Mouse (Mus musculus): ENCODE results near the gene Csf3. TPM values are rescaled to one million over a fixed set of nuclear protein-coding genes. Genes with fewer than 3 reads are reported as not detected.
"Not testable (repeated sequence)": the region's sequence is repeated elsewhere in the genome, so short reads cannot be mapped to it uniquely, and the experiment has no call there.

The Csf3 gene
- polyA plus RNA-seq, 1 experiment from 2014 or later, result not detected

DNA sequence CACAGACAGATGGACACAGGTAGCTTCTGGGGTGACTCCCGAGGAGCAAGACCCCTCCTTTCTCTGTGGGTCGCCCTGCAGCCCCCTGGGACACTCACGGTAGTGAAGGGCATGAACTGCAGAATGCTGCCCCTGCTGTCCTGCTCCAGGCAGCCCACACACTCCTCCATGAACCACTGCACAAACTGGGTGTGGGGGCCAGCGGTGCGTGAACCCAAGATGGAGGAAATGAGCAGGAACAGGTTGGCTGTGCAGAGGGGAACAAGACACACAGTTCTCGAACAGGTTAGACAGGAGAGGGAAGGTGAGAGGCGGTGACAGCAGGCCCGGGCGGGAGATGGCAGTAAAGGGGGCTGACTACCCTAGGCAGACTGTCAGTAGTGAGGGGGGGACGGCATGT lies 4.0 kb downstream of the Csf3 start:
- peaks cover 61% of the 10 kb centered on the region for H3K36me3 ChIP-seq (replicated peaks; ENCODE audit: control insufficient read depth, insufficient read depth)
- no peaks in the 10 kb centered on the region for H3K27me3 ChIP-seq (ENCODE audit: control insufficient read depth, insufficient read depth, low read length)
- no peak overlapping the region for H3K9ac ChIP-seq
- no peak overlapping the region for H3K27ac ChIP-seq
- H3K4me2 ChIP-seq (replicated peaks), result no peak overlapping the region
- WGBS, result 89% methylated on average over 10 of the region's 10 CpGs
- DNase-seq (ENCODE audit: low spot score), result no peak
- no peak for ATAC-seq (ENCODE audit: low FRiP score)
- H3K9me3 ChIP-seq (ENCODE audit: control insufficient read depth, low read length), result no peaks in the 10 kb centered on the region
- H3K4me1 ChIP-seq (replicated peaks; ENCODE audit: control insufficient read depth, insufficient read depth, low read length), result no peaks in the 10 kb centered on the region; the same call in 1 of the 2 replicates
- no peak overlapping the region for H3K4me3 ChIP-seq (replicated peaks; ENCODE audit: low read length)

DNA sequence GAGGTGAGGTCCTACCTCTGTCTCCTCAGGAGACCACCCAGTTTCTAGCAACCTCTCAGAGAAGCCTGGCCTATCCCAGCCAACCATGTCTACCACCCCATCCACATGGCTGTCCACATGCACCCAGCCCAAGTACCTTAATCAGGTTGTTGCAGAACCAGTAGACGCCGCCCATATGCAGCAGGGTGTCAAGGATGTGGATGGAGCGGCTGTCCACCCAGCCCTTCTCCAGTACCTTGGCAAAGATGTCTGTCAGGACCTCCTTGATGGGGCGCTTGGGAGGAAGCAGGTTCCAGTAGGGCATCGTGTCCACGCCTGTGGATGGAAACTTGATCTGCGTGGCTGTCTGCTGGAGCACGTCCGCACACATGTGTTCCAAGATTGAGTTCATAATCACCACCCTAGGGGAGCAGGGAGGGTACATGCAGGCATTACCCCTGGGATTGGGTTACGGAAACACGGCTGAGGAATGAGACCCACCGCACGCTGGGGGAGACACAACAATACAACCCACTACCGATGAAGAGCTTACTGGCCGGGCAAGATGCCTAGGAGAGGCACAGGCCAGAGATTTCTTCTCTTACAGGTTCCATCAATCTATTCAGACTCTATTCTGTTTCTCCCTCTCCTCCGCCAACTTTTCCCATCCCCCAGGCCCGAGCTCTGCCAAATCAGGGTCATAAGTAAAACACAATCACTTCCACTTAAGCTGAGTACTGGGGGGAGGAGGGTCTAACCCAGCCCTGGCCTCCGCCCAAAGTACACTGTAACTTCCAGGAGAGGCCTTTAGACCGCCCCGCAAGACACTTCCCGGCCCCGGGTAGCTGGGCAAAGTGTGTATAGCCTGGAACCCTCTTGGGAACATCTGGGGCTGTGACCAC lies 6.6 kb downstream of the Csf3 start:
- no peak overlapping the region for H3K9ac ChIP-seq
- no peak for DNase-seq (ENCODE audit: low spot score)
- no peak overlapping the region for H3K4me3 ChIP-seq (replicated peaks; ENCODE audit: low read length)
- H3K36me3 ChIP-seq (replicated peaks; ENCODE audit: control insufficient read depth, insufficient read depth), result peaks cover 84% of the 10 kb centered on the region
- no peaks in the 10 kb centered on the region for H3K4me1 ChIP-seq (replicated peaks; ENCODE audit: control insufficient read depth, insufficient read depth, low read length)
- 89% methylated on average over 22 of the region's 22 CpGs for WGBS
- peak; percentile 21; the same call in 1 of the 2 replicates for ATAC-seq (ENCODE audit: low FRiP score)
- no peak overlapping the region for H3K27ac ChIP-seq
- H3K9me3 ChIP-seq (ENCODE audit: control insufficient read depth, low read length), result no peaks in the 10 kb centered on the region
- no peaks in the 10 kb centered on the region for H3K27me3 ChIP-seq (ENCODE audit: control insufficient read depth, insufficient read depth, low read length)
- H3K4me2 ChIP-seq (replicated peaks), result no peak overlapping the region

DNA sequence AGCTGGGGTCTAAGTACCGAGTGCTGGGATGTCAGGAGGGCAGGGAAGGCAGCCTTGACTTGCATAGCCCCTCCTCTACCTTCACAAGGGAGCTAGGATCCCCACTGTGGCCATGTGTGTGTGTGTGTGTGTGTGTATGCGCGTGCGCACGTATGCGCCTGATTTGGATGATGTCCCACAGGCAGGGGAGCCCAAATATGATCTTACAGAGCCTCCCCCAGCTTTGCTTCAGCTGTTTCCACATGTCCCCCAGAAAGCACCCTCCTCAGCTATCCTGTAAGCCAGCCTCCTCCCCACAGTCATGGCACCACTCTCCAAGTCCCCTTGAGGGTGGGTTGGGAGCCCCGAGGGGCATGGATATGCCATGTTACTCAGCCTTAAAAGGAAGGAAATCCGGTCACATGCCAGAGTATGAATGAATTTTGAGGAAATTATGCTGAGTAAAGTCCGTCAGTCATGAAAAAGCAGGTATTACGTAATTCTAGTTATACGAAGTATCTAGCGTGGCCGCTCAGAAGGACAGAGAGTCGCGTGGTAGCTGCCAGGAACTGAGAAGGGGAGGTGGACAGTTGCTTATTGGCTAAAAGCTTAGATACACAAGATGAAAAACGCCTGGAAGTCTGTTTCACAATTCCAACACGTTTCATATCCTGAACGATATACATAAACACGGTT lies 7.4 kb downstream of the Csf3 start:
- Histone ChIP-seq H3K9ac (no peak overlapping the region), H3K36me3 (replicated peaks; ENCODE audit: control insufficient read depth, insufficient read depth) (peaks cover 92% of the 10 kb centered on the region), H3K4me1 (replicated peaks; ENCODE audit: control insufficient read depth, insufficient read depth, low read length) (no peaks in the 10 kb centered on the region), H3K4me3 (replicated peaks; ENCODE audit: low read length) (no peak overlapping the region), H3K9me3 (ENCODE audit: control insufficient read depth, low read length) (no peaks in the 10 kb centered on the region), H3K27ac (no peak overlapping the region), H3K4me2 (replicated peaks) (no peak overlapping the region), H3K27me3 (ENCODE audit: control insufficient read depth, insufficient read depth, low read length) (no peaks in the 10 kb centered on the region)
- ATAC-seq (ENCODE audit: low FRiP score) (no peak), DNase-seq (ENCODE audit: low spot score) (no peak)
- WGBS, result 90% methylated on average over 19 of the region's 19 CpGs

DNA sequence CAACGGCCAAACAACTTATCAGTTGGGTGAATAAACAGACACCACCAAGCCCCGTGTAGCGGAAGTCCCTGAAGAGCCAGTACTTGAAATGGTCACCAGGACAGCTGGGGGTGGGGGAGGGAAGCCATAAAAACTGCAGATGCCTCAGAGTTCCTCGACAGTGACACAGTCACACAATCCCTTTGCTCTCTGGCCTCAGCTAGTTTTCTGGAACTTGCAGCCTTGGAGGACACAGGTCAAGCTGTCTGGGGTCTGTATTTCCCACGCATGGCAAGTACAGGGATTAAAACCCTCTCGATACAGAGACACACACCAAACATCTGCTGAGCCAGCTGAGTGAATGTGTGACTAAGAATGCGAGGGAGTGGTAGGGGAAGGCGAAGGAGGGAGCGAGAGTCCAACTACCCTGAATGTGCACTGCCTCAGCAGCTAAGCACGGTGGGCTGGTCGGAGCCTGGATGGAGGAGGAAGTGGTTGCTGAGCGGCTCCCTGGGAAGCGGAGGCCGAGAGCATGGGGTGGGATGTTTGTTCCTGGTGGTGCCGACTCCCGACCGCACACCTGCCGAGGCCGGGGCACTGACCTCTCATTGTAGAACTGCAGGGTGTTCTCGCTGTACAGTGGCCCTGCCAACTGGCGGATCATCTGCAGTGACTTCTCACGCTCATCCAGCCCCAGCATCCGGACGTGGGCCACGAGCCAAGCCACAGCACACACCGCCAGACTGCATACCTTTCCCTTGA lies 8.1 kb downstream of the Csf3 start:
- H3K4me2 ChIP-seq (replicated peaks), result no peak overlapping the region
- no peak overlapping the region for H3K4me3 ChIP-seq (replicated peaks; ENCODE audit: low read length)
- H3K36me3 ChIP-seq (replicated peaks; ENCODE audit: control insufficient read depth, insufficient read depth), result peaks cover 95% of the 10 kb centered on the region
- no peak overlapping the region for H3K9ac ChIP-seq
- H3K27ac ChIP-seq, result no peak overlapping the region
- no peaks in the 10 kb centered on the region for H3K4me1 ChIP-seq (replicated peaks; ENCODE audit: control insufficient read depth, insufficient read depth, low read length)
- WGBS, result 87% methylated on average over 26 of the region's 26 CpGs
- H3K9me3 ChIP-seq (ENCODE audit: control insufficient read depth, low read length), result no peaks in the 10 kb centered on the region
- ATAC-seq (ENCODE audit: low FRiP score), result no peak
- no peak for DNase-seq (ENCODE audit: low spot score)
- H3K27me3 ChIP-seq (ENCODE audit: control insufficient read depth, insufficient read depth, low read length), result no peaks in the 10 kb centered on the region

DNA sequence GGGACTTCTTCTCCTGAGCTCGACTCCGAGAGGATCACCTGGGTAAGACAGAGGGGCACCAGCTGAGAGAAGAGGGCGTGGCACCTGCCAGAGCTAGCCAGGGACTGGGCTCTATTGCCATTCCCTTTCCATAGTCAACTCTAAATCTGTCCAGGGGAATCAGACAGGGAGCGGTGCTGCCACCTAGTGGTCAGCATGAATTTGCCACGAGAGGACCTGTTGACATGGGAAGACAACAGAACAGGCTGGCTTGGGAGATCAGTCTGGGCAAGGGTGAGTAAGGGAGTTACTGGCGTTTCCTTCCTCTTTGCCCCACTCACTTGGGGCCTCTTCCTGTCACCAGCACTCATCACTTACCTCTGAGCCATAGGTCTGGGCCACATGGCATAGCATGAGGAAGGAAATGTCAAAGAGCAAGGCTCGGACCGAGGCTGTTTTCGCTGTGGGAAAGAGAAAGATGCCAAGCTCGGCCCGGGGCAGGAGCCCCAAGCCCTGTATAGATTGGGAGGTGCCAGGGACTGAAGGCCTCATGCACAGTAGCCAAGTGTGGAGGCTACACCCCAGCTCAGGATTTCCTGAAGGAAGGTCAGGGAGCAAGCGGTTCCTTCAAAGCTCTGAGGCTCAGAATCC lies 9.5 kb downstream of the Csf3 start:
- no peak overlapping the region for H3K4me2 ChIP-seq (replicated peaks)
- 57% methylated on average over 12 of the region's 12 CpGs for WGBS
- H3K4me1 ChIP-seq (replicated peaks; ENCODE audit: control insufficient read depth, insufficient read depth, low read length), result no peaks in the 10 kb centered on the region
- peaks cover 94% of the 10 kb centered on the region for H3K36me3 ChIP-seq (replicated peaks; ENCODE audit: control insufficient read depth, insufficient read depth)
- ATAC-seq (ENCODE audit: low FRiP score), result no peak
- H3K4me3 ChIP-seq (replicated peaks; ENCODE audit: low read length), result no peak overlapping the region
- H3K27me3 ChIP-seq (ENCODE audit: control insufficient read depth, insufficient read depth, low read length), result no peaks in the 10 kb centered on the region
- H3K9ac ChIP-seq, result no peak overlapping the region
- no peak overlapping the region for H3K27ac ChIP-seq
- peak; percentile 88 for DNase-seq (ENCODE audit: low spot score)
- no peaks in the 10 kb centered on the region for H3K9me3 ChIP-seq (ENCODE audit: control insufficient read depth, low read length)

DNA sequence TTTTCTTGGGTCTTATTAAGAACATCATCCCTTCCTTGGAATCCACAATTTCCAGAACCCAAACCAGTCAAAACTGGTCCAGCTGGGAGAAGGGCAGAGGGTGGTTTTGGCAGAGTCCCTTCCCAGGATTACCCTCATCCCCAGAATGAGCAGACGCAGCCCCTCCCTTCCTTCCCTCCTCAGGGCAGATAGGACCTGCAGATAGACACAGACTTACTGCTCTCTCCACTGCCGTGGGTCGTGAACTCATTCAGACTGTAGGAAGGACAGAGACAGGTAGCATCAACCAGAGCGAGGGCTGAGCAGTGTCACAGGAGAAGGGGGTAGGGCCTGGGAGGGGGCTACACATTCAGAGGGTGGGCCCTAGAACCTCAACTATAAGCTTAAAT lies 10.0 kb downstream of the Csf3 start:
- no peaks in the 10 kb centered on the region for H3K9me3 ChIP-seq (ENCODE audit: control insufficient read depth, low read length)
- H3K4me2 ChIP-seq (replicated peaks), result no peak overlapping the region
- H3K27me3 ChIP-seq (ENCODE audit: control insufficient read depth, insufficient read depth, low read length), result no peaks in the 10 kb centered on the region
- no peak overlapping the region for H3K9ac ChIP-seq
- H3K4me1 ChIP-seq (replicated peaks; ENCODE audit: control insufficient read depth, insufficient read depth, low read length), result no peaks in the 10 kb centered on the region
- DNase-seq (ENCODE audit: low spot score), result no peak
- no peak for ATAC-seq (ENCODE audit: low FRiP score)
- 85% methylated on average over 4 of the region's 4 CpGs for WGBS
- no peak overlapping the region for H3K4me3 ChIP-seq (replicated peaks; ENCODE audit: low read length)
- peaks cover 94% of the 10 kb centered on the region for H3K36me3 ChIP-seq (replicated peaks; ENCODE audit: control insufficient read depth, insufficient read depth)
- no peak overlapping the region for H3K27ac ChIP-seq

DNA sequence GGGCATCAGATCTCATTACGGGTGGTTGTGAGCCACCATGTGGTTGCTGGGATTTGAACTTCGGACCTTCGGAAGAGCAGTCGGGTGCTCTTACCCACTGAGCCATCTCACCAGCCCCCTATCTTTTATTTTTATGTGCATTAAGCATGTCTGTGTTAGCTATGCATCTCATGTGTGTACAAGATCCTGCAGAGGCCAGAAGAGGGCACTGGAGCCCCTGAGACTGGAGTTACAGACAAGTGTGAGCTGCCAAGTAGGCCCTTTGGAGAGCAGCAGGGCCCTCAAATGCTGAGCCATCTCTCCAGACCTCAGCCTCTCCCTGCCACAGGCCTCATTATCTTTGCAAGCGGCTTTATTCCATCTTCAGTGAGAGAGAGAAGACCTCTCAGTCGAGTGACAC lies 10.9 kb downstream of the Csf3 start:
- ATAC-seq (ENCODE audit: low FRiP score); H3K9ac ChIP-seq; H3K27me3 ChIP-seq (ENCODE audit: control insufficient read depth, insufficient read depth, low read length); H3K9me3 ChIP-seq (ENCODE audit: control insufficient read depth, low read length); H3K27ac ChIP-seq; H3K4me2 ChIP-seq (replicated peaks); H3K4me1 ChIP-seq (replicated peaks; ENCODE audit: control insufficient read depth, insufficient read depth, low read length); DNase-seq (ENCODE audit: low spot score); H3K4me3 ChIP-seq (replicated peaks; ENCODE audit: low read length): not testable (repeated sequence)
- WGBS, result 82% methylated on average over 6 of the region's 6 CpGs
- peaks cover 93% of the 10 kb centered on the region for H3K36me3 ChIP-seq (replicated peaks; ENCODE audit: control insufficient read depth, insufficient read depth)

DNA sequence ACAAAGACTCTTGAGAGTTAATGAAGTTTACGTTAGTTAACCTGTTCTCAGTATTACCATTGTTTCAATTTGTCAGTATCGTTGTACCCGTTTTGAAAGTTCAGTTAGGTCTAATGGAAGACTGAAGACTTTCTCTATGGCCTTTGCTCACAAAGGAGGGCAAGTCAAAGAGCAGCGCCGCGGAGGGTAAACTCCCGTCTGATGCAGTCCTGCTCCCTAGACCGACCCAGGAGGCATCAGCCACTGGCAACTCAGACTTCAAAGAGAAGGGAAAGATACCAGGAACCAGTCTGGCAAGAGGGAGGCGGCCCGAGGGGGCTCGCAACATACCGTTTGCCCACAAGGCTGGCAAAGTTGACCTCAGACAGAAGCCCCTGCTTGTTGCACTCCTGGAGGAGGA lies 12.6 kb downstream of the Csf3 start:
- H3K4me1 ChIP-seq (replicated peaks; ENCODE audit: control insufficient read depth, insufficient read depth, low read length), result no peaks in the 10 kb centered on the region
- H3K36me3 ChIP-seq (replicated peaks; ENCODE audit: control insufficient read depth, insufficient read depth), result peaks cover 87% of the 10 kb centered on the region
- H3K27ac ChIP-seq, result no peak overlapping the region
- 91% methylated on average over 12 of the region's 12 CpGs for WGBS
- H3K9ac ChIP-seq, result no peak overlapping the region
- no peaks in the 10 kb centered on the region for H3K27me3 ChIP-seq (ENCODE audit: control insufficient read depth, insufficient read depth, low read length)
- H3K9me3 ChIP-seq (ENCODE audit: control insufficient read depth, low read length), result no peaks in the 10 kb centered on the region
- H3K4me2 ChIP-seq (replicated peaks), result no peak overlapping the region
- no peak for DNase-seq (ENCODE audit: low spot score)
- H3K4me3 ChIP-seq (replicated peaks; ENCODE audit: low read length), result no peak overlapping the region
- ATAC-seq (ENCODE audit: low FRiP score), result no peak

DNA sequence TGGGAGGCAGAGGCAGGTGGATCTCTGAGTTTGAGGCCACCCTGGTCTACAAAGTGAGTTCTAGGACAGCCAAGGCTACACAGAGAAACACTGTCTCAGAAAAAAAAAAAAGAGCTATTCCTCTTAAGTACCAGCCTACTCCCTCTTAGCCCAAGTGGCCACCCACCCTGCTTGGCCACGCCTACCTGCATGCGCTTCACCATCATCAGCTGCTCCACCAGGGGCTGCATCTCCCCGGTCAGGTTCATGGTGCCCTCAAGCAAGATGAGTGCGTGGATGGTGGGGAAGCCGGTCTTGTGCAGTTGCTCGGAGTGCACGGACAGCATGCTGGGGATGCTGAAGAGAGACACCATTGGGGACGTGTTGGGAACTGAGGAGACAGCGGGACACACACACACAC lies 14.9 kb downstream of the Csf3 start:
- H3K4me1 ChIP-seq (replicated peaks; ENCODE audit: control insufficient read depth, insufficient read depth, low read length), result no peaks in the 10 kb centered on the region
- peaks cover 72% of the 10 kb centered on the region for H3K36me3 ChIP-seq (replicated peaks; ENCODE audit: control insufficient read depth, insufficient read depth)
- no peak overlapping the region for H3K4me2 ChIP-seq (replicated peaks)
- DNase-seq (ENCODE audit: low spot score), result no peak
- H3K27ac ChIP-seq, result no peak overlapping the region
- no peak overlapping the region for H3K9ac ChIP-seq
- H3K4me3 ChIP-seq (replicated peaks; ENCODE audit: low read length), result no peak overlapping the region
- ATAC-seq (ENCODE audit: low FRiP score), result no peak
- no peaks in the 10 kb centered on the region for H3K27me3 ChIP-seq (ENCODE audit: control insufficient read depth, insufficient read depth, low read length)
- H3K9me3 ChIP-seq (ENCODE audit: control insufficient read depth, low read length), result no peaks in the 10 kb centered on the region
- WGBS, result 93% methylated on average over 9 of the region's 9 CpGs
